Mouse (Mus musculus) embryonic fibroblast, embryonic 13.5 days (primary cell): Measurements from ENCODE around the gene Lonp1. TPM values are rescaled to one million over a fixed set of nuclear protein-coding genes. Genes with fewer than 3 reads are reported as not detected.

Source experiments
- H3K27ac ChIP-seq: 2 replicates; pipeline ENCODE4 v1.5.1; 2012; ENCODE audit warnings: low read length, control low read depth, inconsistent platforms; ENCODE audit not compliant: insufficient read depth
- H3K4me1 ChIP-seq: 2 replicates; pipeline ENCODE4 v1.6.1; 2011; ENCODE audit warnings: low read length; ENCODE audit not compliant: control insufficient read depth, insufficient read depth
- H3K4me3 ChIP-seq: 2 replicates; pipeline ENCODE4 v1.5.1; 2011; ENCODE audit warnings: mild to moderate bottlenecking, control low read depth, low read length; ENCODE audit not compliant: insufficient read depth
- CTCF ChIP-seq: IDR thresholded peaks from 2 replicates; pipeline ENCODE4 v1.5.1; 2011; ENCODE audit warnings: mild to moderate bottlenecking, control low read depth, low read length, moderate library complexity, borderline replicate concordance; ENCODE audit not compliant: insufficient read depth
- POLR2A ChIP-seq: IDR thresholded peaks from 2 replicates; pipeline ENCODE4 v1.6.1; 2011; ENCODE audit warnings: low read depth, mild to moderate bottlenecking, control low read depth, low read length, moderate library complexity
- polyA plus RNA-seq: library from polyadenylated mRNA; stranded (reverse); fragments of >200 nt; gene quantifications from 2 replicates; pipeline ENCODE4 v1.2.4, GENCODE M21; 2011; ENCODE audit warnings: low read depth; ENCODE audit not compliant: missing spikeins, insufficient read length

Lonp1 gene
- polyA plus RNA-seq, 1 experiment, result 91.7 TPM

DNA sequence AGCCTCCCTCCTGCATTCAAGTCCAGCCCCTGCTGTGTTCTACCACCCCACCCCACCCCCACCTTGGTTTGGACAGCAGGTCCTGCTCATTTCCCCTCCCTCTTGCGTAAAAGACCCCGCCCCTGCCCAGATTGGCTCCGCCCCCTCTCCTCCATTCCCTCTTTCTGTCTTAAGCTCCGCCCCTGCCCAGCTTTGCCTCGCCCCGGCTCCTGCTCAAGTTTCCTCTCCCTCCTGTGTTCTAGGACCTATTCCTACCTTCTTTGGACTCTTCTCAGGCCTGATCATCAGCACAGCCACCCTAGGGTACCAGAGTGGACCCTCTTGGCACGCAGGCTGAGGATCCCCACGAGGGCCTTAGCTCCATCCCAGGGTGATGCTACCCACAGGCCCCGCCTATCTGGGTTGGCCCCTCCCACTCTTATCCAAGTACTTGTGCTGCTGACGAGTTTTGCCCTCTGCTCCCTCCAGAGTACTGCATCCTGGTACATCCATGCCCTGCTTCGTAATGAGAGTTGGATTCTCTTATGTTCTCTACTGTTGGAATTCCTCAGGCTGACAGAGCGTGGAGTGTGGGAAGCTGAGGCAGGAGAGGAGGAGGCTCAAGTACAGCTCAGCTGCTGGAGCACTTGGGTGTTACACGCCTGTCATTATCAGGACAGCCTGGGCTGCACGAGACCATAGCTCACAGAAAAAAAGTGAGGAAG is 14.7 kb downstream of the Lonp1 start:
- Histone ChIP-seq H3K27ac (no peak overlapping the region), H3K4me3 (no peak overlapping the region), H3K4me1 (0 out of 2 replicates have a peak, but pooled peaks cover 6% of the 10 kb centered on the region)
- TF ChIP-seq POLR2A (peak; percentile 0; the same call in 1 of the 2 replicates), CTCF (no peak)

DNA sequence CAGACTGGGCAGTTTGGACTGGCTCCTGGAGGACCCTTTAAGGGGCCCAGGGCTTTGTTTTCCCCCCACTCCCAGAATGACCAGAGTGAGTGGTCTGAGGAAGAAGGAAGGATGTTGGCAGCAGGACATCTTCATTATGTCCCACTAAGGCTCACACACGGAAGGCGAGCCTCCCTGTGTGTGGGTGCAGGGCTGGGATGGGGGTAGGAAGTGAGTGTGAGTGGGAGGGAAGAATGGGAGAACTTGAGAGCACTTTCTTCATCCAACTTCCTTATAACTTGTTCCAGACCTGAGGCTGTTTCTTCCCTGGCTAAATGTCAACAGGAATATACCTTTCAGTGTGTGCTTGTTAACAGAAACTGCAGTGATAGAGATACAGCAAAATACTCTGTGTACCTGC is 15.4 kb downstream of the Lonp1 start:
- Histone ChIP-seq H3K27ac (no peak overlapping the region), H3K4me1 (0 out of 2 replicates have a peak, but pooled peaks cover 6% of the 10 kb centered on the region), H3K4me3 (no peak overlapping the region)
- TF ChIP-seq CTCF (no peak), POLR2A (0 out of 2 replicates have a peak, but pooled peaks have one; percentile 4)

DNA sequence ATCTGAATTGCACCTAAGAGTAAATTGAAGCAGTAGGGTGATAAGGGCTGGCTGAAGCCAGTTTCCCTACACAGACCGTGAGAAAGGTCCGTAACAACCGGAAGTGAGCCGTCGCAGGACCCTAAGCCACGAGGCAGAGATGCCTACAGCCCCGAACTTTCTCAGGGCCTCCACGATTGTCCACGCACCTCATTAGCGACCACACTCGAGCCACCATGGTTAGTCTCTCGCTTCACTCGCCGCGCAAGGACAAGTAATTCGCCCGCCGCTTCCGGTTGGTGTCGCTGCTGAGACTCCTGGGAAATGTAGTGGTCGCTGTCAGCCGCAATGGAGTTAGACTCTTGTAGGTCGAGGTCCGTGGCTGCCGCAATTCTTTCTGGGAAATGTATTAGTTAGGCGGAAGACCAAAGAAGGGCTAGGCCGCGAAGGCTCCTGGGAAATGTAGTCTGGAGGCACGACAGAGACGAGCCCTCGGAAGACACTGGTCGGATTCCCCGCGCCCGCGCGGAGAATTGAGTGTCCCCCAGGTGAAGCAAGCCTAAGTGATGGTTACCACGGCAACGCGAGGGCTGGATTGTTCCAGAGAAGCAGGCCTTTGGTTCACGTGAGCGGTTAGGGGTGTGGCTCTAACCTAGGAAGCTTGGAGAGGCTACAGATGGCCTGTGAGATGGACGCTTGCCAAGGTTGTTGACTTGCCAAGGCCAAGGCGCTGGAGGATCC is 17.1 kb downstream of the Lonp1 start, which contains the start of gene 2410015M20Rik:
Gene 2410015M20Rik, minus strand, starts transcription at position 320 of the 720 bp plus-strand sequence.
- H3K27ac ChIP-seq, result peak within 1 kb of the TSS; percentile 54
- 0 out of 2 replicates have a peak, but pooled peaks cover 6% of the 10 kb centered on the region for H3K4me1 ChIP-seq
- H3K4me3 ChIP-seq, result peak within 1 kb of the TSS; percentile 78
- TF ChIP-seq CTCF, result no peak
- peak; percentile 81 for TF ChIP-seq POLR2A

DNA sequence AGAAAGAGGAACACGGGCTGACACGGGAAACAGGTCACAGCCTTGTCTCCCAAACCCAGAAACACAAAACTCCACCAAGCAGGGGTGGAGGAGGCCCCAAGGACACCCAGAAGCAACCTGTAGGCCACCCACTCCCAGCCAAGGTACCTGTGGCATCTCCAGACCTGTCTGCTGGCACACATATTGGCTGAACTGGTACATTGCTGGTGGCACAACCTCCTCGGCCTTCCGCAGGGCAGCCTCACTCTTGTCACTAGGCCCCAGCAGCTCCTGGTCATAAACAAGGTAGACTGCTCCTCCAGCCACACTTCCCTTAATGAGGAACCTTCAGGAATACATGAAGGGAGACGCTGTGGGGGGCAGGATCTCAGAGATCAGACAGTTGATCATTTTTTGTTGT is 18.0 kb downstream of the Lonp1 start:
- TF ChIP-seq CTCF, result no peak
- TF ChIP-seq POLR2A, result no peak
- Histone ChIP-seq H3K4me1 (0 out of 2 replicates have a peak, but pooled peaks cover 6% of the 10 kb centered on the region), H3K27ac (no peak overlapping the region), H3K4me3 (peak overlapping the region; percentile 65)

DNA sequence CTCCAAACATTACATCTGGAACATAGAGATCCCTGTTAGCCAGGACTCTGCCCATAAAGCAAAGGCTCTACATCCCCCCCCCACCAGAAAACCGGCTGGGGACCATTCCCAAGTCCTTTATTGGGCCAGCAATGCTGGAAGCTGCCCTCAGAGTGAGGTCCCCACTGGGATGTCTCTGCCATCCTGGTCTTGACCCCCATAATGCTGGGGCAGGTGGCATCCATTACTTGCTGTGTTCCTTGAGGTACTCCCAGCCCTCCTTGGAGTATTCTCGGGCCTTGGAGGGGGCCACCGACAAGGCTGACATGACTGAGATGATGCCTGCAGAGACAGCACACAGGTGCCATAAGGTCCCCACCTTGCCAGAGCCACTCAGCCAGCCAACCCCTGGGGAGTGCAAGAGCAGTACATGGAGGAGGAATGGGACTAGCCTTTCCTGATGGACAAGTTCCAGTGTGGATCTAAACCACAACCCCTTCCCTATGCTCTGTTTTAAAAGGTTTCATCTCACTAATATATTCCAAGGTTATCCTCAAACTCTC is 19.1 kb downstream of the Lonp1 start:
- no peak overlapping the region for H3K4me3 ChIP-seq
- TF ChIP-seq CTCF (no peak), POLR2A (no peak)
- 0 out of 2 replicates have a peak, but pooled peaks cover 6% of the 10 kb centered on the region for H3K4me1 ChIP-seq
- H3K27ac ChIP-seq, result no peak overlapping the region

DNA sequence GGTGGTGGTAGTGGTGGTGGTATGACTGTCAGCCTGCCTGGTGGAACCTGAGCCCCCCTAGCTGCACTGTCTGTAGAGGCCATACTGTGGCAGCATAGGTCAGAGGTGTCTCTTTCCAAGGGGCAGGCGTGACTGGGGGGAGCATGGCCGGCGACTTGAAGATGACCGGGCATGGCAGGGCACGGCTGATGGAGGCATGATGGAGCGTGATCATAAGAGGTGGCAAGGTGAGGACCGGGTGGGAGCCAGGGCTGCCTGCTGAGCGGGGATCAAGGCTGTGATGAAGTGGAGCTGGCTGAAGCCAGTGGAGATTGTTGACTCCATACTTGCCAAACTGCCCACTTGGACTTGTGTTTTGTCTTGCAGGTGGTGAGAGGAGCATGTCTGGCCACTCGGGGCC is 21.3 kb downstream of the Lonp1 start:
- TF ChIP-seq CTCF (no peak), POLR2A (no peak)
- H3K4me3 ChIP-seq, result no peak overlapping the region
- no peak overlapping the region for H3K27ac ChIP-seq
- 0 out of 2 replicates have a peak, but pooled peaks cover 6% of the 10 kb centered on the region for H3K4me1 ChIP-seq

DNA sequence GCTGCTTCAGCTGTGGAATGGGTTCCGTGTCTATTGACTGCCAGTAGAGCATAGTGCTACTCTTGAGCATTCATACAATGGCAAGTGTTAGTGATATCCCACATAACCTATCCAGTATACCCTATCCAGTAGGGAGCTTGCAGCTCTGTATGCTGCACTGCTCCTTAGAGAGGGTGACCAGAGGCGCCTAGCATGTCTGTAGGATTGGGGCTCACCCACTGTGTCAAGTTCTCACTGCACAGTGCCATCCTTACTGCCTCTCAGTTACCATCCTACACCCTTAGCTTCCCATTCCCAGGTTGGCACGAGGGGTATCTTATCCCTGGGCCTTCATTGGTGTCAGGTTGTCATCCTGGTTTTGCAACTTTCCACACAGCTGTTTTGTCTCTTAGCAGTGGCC is 22.3 kb downstream of the Lonp1 start:
- Histone ChIP-seq H3K27ac (no peak overlapping the region), H3K4me1 (0 out of 2 replicates have a peak, but pooled peaks cover 6% of the 10 kb centered on the region), H3K4me3 (no peak overlapping the region)
- no peak for TF ChIP-seq CTCF
- no peak for TF ChIP-seq POLR2A

DNA sequence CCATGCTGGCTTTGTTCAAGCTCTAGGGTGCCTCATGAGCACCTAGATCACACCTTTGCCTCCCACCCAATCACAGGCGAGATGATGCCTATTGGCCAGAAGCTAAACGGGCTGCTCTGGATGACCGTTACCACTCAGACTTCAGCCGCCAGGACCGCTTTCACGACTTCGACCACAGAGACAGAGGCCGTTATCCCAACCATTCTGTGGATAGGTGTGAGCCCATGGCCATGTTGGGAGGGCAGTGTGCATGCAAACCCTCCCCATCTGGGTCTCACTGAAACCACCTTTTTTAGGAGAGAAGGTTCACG is 22.7 kb downstream of the Lonp1 start:
- TF ChIP-seq POLR2A (no peak), CTCF (no peak)

DNA sequence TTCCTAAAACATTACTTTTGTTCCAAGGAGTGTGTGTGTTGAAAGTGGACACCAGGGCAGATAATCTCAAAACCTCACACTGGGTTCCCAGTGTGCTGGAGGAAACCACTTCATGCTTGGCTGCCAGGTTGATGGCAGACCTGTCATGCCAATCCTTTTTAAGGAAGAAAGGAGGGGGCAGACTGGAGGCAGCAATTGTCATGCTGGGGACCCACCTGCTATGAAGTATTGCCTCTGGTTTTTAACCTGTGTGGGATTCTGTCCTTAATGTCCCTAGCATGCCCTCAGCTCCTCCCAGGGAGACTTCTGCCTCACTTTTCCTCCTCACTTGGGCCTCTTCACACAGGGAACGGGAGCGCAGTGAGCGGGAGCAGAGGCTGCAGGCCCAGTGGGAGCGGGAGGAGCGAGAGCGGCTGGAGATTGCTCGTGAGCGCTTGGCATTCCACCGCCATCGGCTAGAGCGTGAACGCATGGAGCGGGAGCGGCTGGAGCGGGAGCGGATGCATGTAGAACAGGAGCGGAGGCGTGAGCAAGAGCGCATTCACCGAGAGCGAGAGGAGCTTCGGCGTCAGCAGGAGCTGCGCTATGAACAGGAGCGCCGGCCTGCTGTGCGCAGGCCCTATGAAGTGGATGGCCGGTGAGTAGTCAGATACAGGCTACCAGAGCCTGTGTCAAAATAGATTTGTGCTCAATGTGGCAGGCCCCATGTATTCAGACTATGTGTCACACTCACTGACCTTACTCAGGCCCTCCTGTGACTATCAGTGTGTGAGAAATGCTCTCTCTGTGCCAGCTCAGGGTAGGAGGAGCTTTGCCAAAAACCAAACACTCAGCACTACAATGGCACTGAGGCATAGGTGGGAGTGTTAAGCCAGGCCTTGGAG is 23.3 kb downstream of the Lonp1 start:
- no peak for TF ChIP-seq CTCF
- TF ChIP-seq POLR2A, result no peak

More for the DNA sequence above, 22.7 kb downstream of the Lonp1 start:
- H3K27ac ChIP-seq, result no peak overlapping the region
- 0 out of 2 replicates have a peak, but pooled peaks cover 6% of the 10 kb centered on the region for H3K4me1 ChIP-seq
- no peak overlapping the region for H3K4me3 ChIP-seq

More for the DNA sequence above, 23.3 kb downstream of the Lonp1 start:
- no peak overlapping the region for H3K27ac ChIP-seq
- H3K4me1 ChIP-seq, result 0 out of 2 replicates have a peak, but pooled peaks cover 4% of the 10 kb centered on the region
- no peak overlapping the region for H3K4me3 ChIP-seq
